Mouse (Mus musculus) G1E (cell line): Measurements from ENCODE around the gene Zfpl1. TPM values are rescaled to one million over a fixed set of nuclear protein-coding genes. Genes with fewer than 3 reads are reported as not detected.

ENCODE experiments used
- ATAC-seq: 2 replicates; pipeline ENCODE4 v1.8.0; 2016; ENCODE audit warnings: mild to moderate bottlenecking; ENCODE audit not compliant: insufficient number of reproducible peaks, poor library complexity, low FRiP score, severe bottlenecking; ENCODE audit errors: extremely low read depth
- DNase-seq: peaks from one replicate; pipeline ENCODE4 v3.0.0; 2012; ENCODE audit warnings: low spot score
- H3K27me3 ChIP-seq: 2 replicates; pipeline ENCODE4 v1.6.1; 2012; ENCODE audit warnings: mild to moderate bottlenecking, low read length, inconsistent platforms; ENCODE audit not compliant: insufficient read depth
- H3K36me3 ChIP-seq: replicated peaks from 2 replicates; pipeline ENCODE3; 2012; ENCODE audit warnings: mild to moderate bottlenecking, inconsistent platforms
- H3K4me1 ChIP-seq: 2 replicates; pipeline ENCODE4 v1.6.1; 2012; ENCODE audit warnings: low read depth, low read length, inconsistent platforms, mixed read lengths; ENCODE audit not compliant: insufficient read depth
- H3K4me3 ChIP-seq: 2 replicates; pipeline ENCODE4 v1.5.1; 2012; ENCODE audit warnings: low read depth, mild to moderate bottlenecking, inconsistent platforms, low read length, moderate library complexity, mixed read lengths
- H3K9me3 ChIP-seq: replicated peaks from 2 replicates; pipeline ENCODE4 v1.6.1; 2012; ENCODE audit warnings: inconsistent platforms
- CTCF ChIP-seq: IDR thresholded peaks from 2 replicates; pipeline ENCODE4 v1.5.1; 2012; ENCODE audit warnings: low read depth, low read length, inconsistent platforms, mixed read lengths
- GATA1 ChIP-seq: IDR thresholded peaks from 2 replicates; pipeline ENCODE4 v1.6.1; 2012; ENCODE audit warnings: borderline replicate concordance, low read length, inconsistent platforms, mixed read lengths
- GATA2 ChIP-seq: IDR thresholded peaks from 2 replicates; pipeline ENCODE4 v1.6.1; 2012; ENCODE audit warnings: low read depth, low read length, inconsistent platforms, borderline replicate concordance
- POLR2AphosphoS5 ChIP-seq: IDR thresholded peaks from 2 replicates; pipeline ENCODE4 v1.6.1; 2012; ENCODE audit warnings: low read depth, low read length, inconsistent platforms; ENCODE audit not compliant: insufficient replicate concordance
- TAL1 ChIP-seq: conservative IDR thresholded peaks from 2 replicates; pipeline ENCODE4 v1.6.1; 2012; ENCODE audit warnings: low read depth, low read length, inconsistent platforms, mixed read lengths
- polyA plus RNA-seq: library from polyadenylated mRNA; stranded (reverse); fragments of >175 nt; gene quantifications from 2 replicates; pipeline ENCODE4 v1.2.3, GENCODE M21; 2012
- total RNA-seq, 2 experiments: library from RNA; stranded (forward) in 1 of 2; stranded (reverse) in 1 of 2; fragments of 200-1000 nt in 1 of 2; fragments of >200 nt in 1 of 2; fragmentation: Nextera tagmentation in 1 of 2; gene quantifications; 2 replicates each; pipeline ENCODE4 v1.2.3; 2014 to 2017

Gene Zfpl1
- total and polyA plus RNA-seq, 3 experiments, result 21.6 to 59.9 (median 32.8) TPM

GRCm38 (mm10) chr19:6117346-6117985, 32.7 kb upstream of the Zfpl1 start:
- Histone ChIP-seq H3K27me3 (no peaks in the 10 kb centered on the region), H3K4me3 (peak overlapping the region; percentile 90), H3K9me3 (no peaks in the 10 kb centered on the region), H3K4me1 (peaks cover 36% of the 10 kb centered on the region), H3K36me3 (peaks cover 75% of the 10 kb centered on the region)
- DNase-seq, result peak; percentile 16
- TF ChIP-seq GATA2, result no peak
- ATAC-seq, result no peak

- DNase-seq (no peak), ATAC-seq (no peak)
- TF ChIP-seq TAL1, result no peak
- no peak for TF ChIP-seq POLR2AphosphoS5
- no peak for TF ChIP-seq CTCF
- no peak for TF ChIP-seq GATA1
- no peak for TF ChIP-seq GATA2
- Histone ChIP-seq H3K27me3 (no peaks in the 10 kb centered on the region), H3K4me1 (peaks cover 36% of the 10 kb centered on the region), H3K36me3 (peaks cover 73% of the 10 kb centered on the region), H3K4me3 (peak overlapping the region; percentile 41; the same call in 1 of the 2 replicates), H3K9me3 (no peaks in the 10 kb centered on the region)
These were observed 31.5 kb upstream of the Zfpl1 start for GRCm38 (mm10) chr19:6116113-6116850.

DNA sequence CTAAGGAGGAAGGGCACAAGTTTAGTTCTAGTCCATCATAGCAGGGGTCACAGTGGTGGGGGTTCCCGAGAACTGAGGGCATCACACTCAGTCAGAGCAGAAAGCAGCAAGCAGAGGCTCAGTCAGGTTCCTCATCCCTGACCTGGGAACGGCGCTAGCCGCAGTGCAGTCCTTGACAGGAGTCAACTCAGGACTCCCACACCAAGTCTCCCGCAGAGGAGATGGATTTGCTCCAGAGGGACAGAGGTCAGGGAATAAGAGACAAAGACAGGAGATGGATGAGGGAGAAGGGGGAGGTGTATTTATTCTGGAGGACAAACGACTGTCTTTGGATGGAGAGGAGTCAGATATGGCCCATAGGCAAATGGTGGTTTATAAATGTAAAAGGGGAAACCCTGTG, 28.4 kb upstream of the Zfpl1 start:
- Histone ChIP-seq H3K9me3 (no peaks in the 10 kb centered on the region), H3K4me1 (peaks cover 36% of the 10 kb centered on the region), H3K36me3 (peaks cover 66% of the 10 kb centered on the region), H3K4me3 (no peak overlapping the region), H3K27me3 (peaks cover 2% of the 10 kb centered on the region; the same call in 1 of the 2 replicates)
- no peak for DNase-seq
- TF ChIP-seq GATA1, result no peak
- no peak for TF ChIP-seq POLR2AphosphoS5
- no peak for TF ChIP-seq TAL1
- no peak for TF ChIP-seq GATA2
- TF ChIP-seq CTCF, result no peak
- no peak for ATAC-seq

- peak within 1 kb of the TSS; percentile 31; the same call in 1 of the 2 replicates for H3K4me3 ChIP-seq
- peaks cover 62% of the 10 kb centered on the region for H3K4me1 ChIP-seq
- TF ChIP-seq CTCF, result no peak
- no peak for TF ChIP-seq TAL1
- TF ChIP-seq POLR2AphosphoS5, result no peak
- no peak for TF ChIP-seq GATA2
- no peak for TF ChIP-seq GATA1
- ATAC-seq (no peak), DNase-seq (no peak)
- H3K9me3 ChIP-seq, result no peaks in the 10 kb centered on the region
- peaks cover 2% of the 10 kb centered on the region; the same call in 1 of the 2 replicates for H3K27me3 ChIP-seq
- peaks cover 31% of the 10 kb centered on the region for H3K36me3 ChIP-seq
These were observed 20.8 kb upstream of the Zfpl1 start, which contains the start of gene Naaladl1 for GRCm38 (mm10) chr19:6105586-6105985. TSS of gene Naaladl1 (plus strand) at chr19:6105782.

DNA sequence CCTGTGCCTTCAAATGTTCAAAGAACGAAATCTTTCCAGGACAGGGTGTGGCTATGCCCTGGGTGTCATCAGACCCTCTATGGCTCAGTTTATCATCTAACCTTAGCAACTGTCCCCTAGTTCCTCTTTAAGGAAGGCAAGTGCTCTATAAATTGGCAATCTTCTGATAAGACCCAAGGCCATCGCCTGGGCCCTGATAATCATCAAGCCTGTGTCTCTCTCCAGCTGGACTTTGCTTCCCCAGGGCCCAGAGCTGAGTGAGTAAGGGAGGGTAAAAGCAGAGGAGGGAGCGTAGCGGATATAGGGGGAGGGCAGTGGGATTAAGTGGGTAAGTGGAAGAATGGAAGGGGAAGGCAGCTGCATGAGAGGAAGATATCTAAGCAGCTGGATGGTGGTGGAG, 19.7 kb upstream of the Zfpl1 start:
- Histone ChIP-seq H3K9me3 (no peaks in the 10 kb centered on the region), H3K27me3 (no peaks in the 10 kb centered on the region; the same call in 1 of the 2 replicates), H3K4me3 (peak overlapping the region; percentile 31; the same call in 1 of the 2 replicates), H3K4me1 (peaks cover 62% of the 10 kb centered on the region), H3K36me3 (peaks cover 37% of the 10 kb centered on the region)
- ATAC-seq, result peak; percentile 77
- peak; percentile 65 for DNase-seq
- TF ChIP-seq POLR2AphosphoS5 (no peak), GATA1 (no peak), CTCF (no peak), GATA2 (no peak), TAL1 (no peak; the same call in 1 of the 2 replicates)

DNA sequence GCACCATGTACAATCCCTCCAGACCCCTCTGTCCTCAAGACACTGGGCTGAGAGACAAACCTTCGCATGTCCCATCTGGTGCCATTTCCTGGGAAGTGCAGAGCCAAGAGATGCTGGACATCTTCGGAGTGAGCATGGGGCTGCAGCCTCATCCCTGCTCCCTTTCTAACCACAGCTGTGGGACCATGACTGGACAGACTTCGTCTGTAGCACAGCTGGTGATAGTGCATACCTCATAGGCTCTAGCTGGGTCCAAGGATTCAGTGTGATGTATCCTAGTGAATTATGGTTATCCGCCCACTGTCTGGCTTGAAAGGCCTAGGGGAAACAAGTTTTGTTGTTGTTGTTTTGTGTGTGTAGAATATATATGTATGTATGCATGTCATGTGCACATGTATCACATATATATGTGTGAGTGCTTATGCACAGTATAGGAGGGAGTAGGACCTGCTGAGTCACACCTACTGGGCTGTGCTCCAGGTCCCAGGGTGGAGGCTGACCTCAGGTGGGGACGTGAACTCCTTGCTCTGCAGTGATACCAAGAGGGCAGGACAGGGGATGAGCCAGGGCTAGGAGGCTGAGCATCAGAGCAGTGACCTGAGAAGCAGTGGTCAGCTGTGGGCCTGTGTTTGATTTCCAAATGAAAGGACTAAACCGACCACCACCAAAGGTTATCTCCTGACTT, 17.6 kb upstream of the Zfpl1 start:
- ATAC-seq, result no peak
- H3K27me3 ChIP-seq, result no peaks in the 10 kb centered on the region
- TF ChIP-seq TAL1 (no peak), POLR2AphosphoS5 (no peak), CTCF (no peak)
- H3K4me1 ChIP-seq, result peaks cover 53% of the 10 kb centered on the region
- DNase-seq, result no peak
- no peaks in the 10 kb centered on the region for H3K9me3 ChIP-seq
- H3K36me3 ChIP-seq, result peaks cover 49% of the 10 kb centered on the region
- no peak overlapping the region; the same call in 1 of the 2 replicates for H3K4me3 ChIP-seq
